Mouse (Mus musculus) small intestine, adult 2 months (tissue): Measurements from ENCODE around the gene Olfr1278.
"Not testable (repeated sequence)": the region's sequence is repeated elsewhere in the genome, so short reads cannot be mapped to it uniquely, and the experiment has no call there.

Experiments
- CTCF ChIP-seq: fragments of 200-500 bp; IDR thresholded peaks from 2 replicates; pipeline ENCODE4 v1.5.1; 2012; ENCODE audit warnings: low read depth, mild to moderate bottlenecking, control low read depth, inconsistent platforms, low read length, moderate library complexity, mixed read lengths; ENCODE audit not compliant: insufficient replicate concordance, insufficient read length; ENCODE audit errors: extremely low read depth
- POLR2A ChIP-seq: fragments of 200-500 bp; IDR thresholded peaks from 2 replicates; pipeline ENCODE4 v1.6.1; 2012; ENCODE audit warnings: low read depth, mild to moderate bottlenecking, control low read depth, inconsistent platforms, low read length, moderate library complexity

GRCm38 (mm10) chr2:111333721-111334120, 43.8 kb downstream of the Olfr1278 start:
- TF ChIP-seq POLR2A, CTCF: not testable (repeated sequence)
